Comparison of ENCODE assay signal across 15 mouse cellular contexts in genomic region chr16:4521735-4522530, GRCm38 (mm10). TPM values are rescaled to one million over a fixed set of nuclear protein-coding genes. Genes with fewer than 3 reads are reported as not detected.
DNase-seq lines count a peak whose midpoint lies in the region; ATAC-seq and TF ChIP-seq lines count a peak whose summit lies in the region.
"Had no signal": no experiment of that assay in that cellular context is flagged by ENCODE, and none has a peak within 500 bp of the region (broad histone marks: within the 10 kb centered on the region; RNA-seq: fewer than 3 reads in every experiment).

No protein-coding gene starts in this region.

- peak; percentile 67; the same call in 1 of the 2 replicates for ATAC-seq in embryonic facial prominence, embryonic 12.5 days (ENCODE audit: insufficient number of reproducible peaks, insufficient read depth, low FRiP score, low TSS enrichment)
- ATAC-seq in heart, embryonic 12.5 days (ENCODE audit: insufficient number of reproducible peaks, low FRiP score) = peak; percentile 86
- ATAC-seq: forebrain, postnatal 0 days; Patski had no signal

- H3K4me3 ChIP-seq in kidney, adult 2 months (ENCODE audit: insufficient read depth, low read depth, low read length) = no peak overlapping the region
- H3K4me3 ChIP-seq in embryonic facial prominence, embryonic 12.5 days = no peak overlapping the region
- H3K4me3 ChIP-seq in heart, embryonic 12.5 days = peak overlapping the region; percentile 46
- no peak overlapping the region for H3K4me3 ChIP-seq in limb, embryonic 10.5 days

- peak; percentile 34 for DNase-seq in kidney, adult 2 months
- DNase-seq in kidney, adult 18-20 months = no peak
- DNase-seq in limb, embryonic 10.5 days (ENCODE audit: low spot score) = peak; percentile 43
- DNase-seq in left cerebral cortex, adult 11 months (ENCODE audit: low spot score) = no peak
- no peak for DNase-seq in right cerebral cortex, postnatal 4 days
- DNase-seq in cerebellum, postnatal 25 days = no peak
- DNase-seq: adrenal gland, postnatal 25 days; cerebellum, postnatal 14 days; forebrain, postnatal 0 days; layer of hippocampus, postnatal 36 days; lung, postnatal 14 days had no signal

- no peak for TF ChIP-seq POLR2A in kidney, adult 2 months (IDR thresholded peaks at IDR 0.05; ENCODE audit: low read depth, low read length)

- H3K36me3 ChIP-seq in kidney, adult 2 months (ENCODE audit: control insufficient read depth, insufficient read depth, low read length) = no peaks in the 10 kb centered on the region
- no peaks in the 10 kb centered on the region for H3K36me3 ChIP-seq in embryonic facial prominence, embryonic 12.5 days
- H3K36me3 ChIP-seq in heart, embryonic 12.5 days = peaks cover 3% of the 10 kb centered on the region; the same call in 1 of the 2 replicates
- H3K36me3 ChIP-seq in limb, embryonic 10.5 days = peaks cover 2% of the 10 kb centered on the region; the same call in 1 of the 2 replicates

- H3K4me2 ChIP-seq in embryonic facial prominence, embryonic 12.5 days (replicated peaks) = no peak overlapping the region
- peak overlapping the region; percentile 62 for H3K4me2 ChIP-seq in heart, embryonic 12.5 days

- H3K4me1 ChIP-seq in kidney, adult 2 months (ENCODE audit: control insufficient read depth, insufficient read depth, low read length) = peaks cover 10% of the 10 kb centered on the region
- peaks cover 14% of the 10 kb centered on the region; the same call in 1 of the 2 replicates for H3K4me1 ChIP-seq in embryonic facial prominence, embryonic 12.5 days
- H3K4me1 ChIP-seq in heart, embryonic 12.5 days (replicated peaks) = peaks cover 51% of the 10 kb centered on the region
- peaks cover 30% of the 10 kb centered on the region for H3K4me1 ChIP-seq in limb, embryonic 10.5 days

- no peaks in the 10 kb centered on the region for H3K27me3 ChIP-seq in kidney, adult 2 months (replicated peaks; ENCODE audit: control insufficient read depth, insufficient read depth, low read length)
- H3K27me3 ChIP-seq in embryonic facial prominence, embryonic 12.5 days = no peaks in the 10 kb centered on the region
- H3K27me3 ChIP-seq in heart, embryonic 12.5 days (replicated peaks) = no peaks in the 10 kb centered on the region
- H3K27me3 ChIP-seq in limb, embryonic 10.5 days (ENCODE audit: low read depth, poor library complexity, severe bottlenecking) = no peaks in the 10 kb centered on the region
- H3K27me3 ChIP-seq: Patski had no signal

- no peak for TF ChIP-seq CTCF in kidney, adult 2 months (conservative IDR thresholded peaks at IDR 0.05; ENCODE audit: insufficient read depth, insufficient read length, low read depth, low read length)

- H3K9me3 ChIP-seq in embryonic facial prominence, embryonic 12.5 days = no peaks in the 10 kb centered on the region
- H3K9me3 ChIP-seq in heart, embryonic 12.5 days (replicated peaks) = no peaks in the 10 kb centered on the region
- H3K9me3 ChIP-seq in limb, embryonic 10.5 days (replicated peaks) = no peaks in the 10 kb centered on the region

- WGBS in kidney, adult 2 months = 71% methylated on average over 5 of the region's 5 CpGs
- 53% methylated on average over 5 of the region's 5 CpGs for WGBS in embryonic facial prominence, embryonic 12.5 days
- WGBS in heart, embryonic 12.5 days = 31% methylated on average over 5 of the region's 5 CpGs
- 61% methylated on average over 5 of the region's 5 CpGs for WGBS in limb, embryonic 10.5 days

- peak overlapping the region; percentile 9 for H3K27ac ChIP-seq in kidney, adult 2 months (ENCODE audit: insufficient read depth, low read depth, low read length)
- no peak overlapping the region for H3K27ac ChIP-seq in embryonic facial prominence, embryonic 12.5 days
- H3K27ac ChIP-seq in heart, embryonic 12.5 days (ENCODE audit: poor library complexity, severe bottlenecking) = peak overlapping the region; percentile 99
- no peak overlapping the region for H3K27ac ChIP-seq in limb, embryonic 10.5 days
- H3K27ac ChIP-seq: hindbrain, postnatal 0 days had no signal

- H3K9ac ChIP-seq in embryonic facial prominence, embryonic 12.5 days = no peak overlapping the region
- peak overlapping the region; percentile 81 for H3K9ac ChIP-seq in heart, embryonic 12.5 days
- H3K9ac ChIP-seq: forebrain, postnatal 0 days had no signal

RNA-seq across cellular contexts. Expression of gene Srl, which starts 19.7 kb away (rescaled TPM):
- 3.1 and 6.9 TPM in 2 replicates for polyA plus RNA-seq in kidney, adult 2 months (2012; rRNA removed)
- polyA plus RNA-seq in embryonic facial prominence, embryonic 12.5 days (2016; fragmentation: Nextera tagmentation; extraction: Ambion mirVana) = 29.5 and 31.9 TPM in 2 replicates
- 228 and 230 TPM in 2 replicates for polyA plus RNA-seq in heart, embryonic 12.5 days (2016; fragmentation: Nextera tagmentation; extraction: Ambion mirVana)
- 29.4 and 34.3 TPM in 2 replicates for polyA plus RNA-seq in limb, embryonic 10.5 days (2016; fragmentation: Nextera tagmentation; extraction: Ambion mirVana)

RNA-seq across cellular contexts. Expression of gene Tfap4, which starts 37.7 kb away (rescaled TPM):
- polyA plus RNA-seq in kidney, adult 2 months (2012; rRNA removed) = 4.5 and 5.1 TPM in 2 replicates
- 27.8 and 31.5 TPM in 2 replicates for polyA plus RNA-seq in embryonic facial prominence, embryonic 12.5 days (2016; fragmentation: Nextera tagmentation; extraction: Ambion mirVana)
- polyA plus RNA-seq in heart, embryonic 12.5 days (2016; fragmentation: Nextera tagmentation; extraction: Ambion mirVana) = 8.1 and 8.4 TPM in 2 replicates
- polyA plus RNA-seq in limb, embryonic 10.5 days (2016; fragmentation: Nextera tagmentation; extraction: Ambion mirVana) = 41.4 and 48.5 TPM in 2 replicates

Comparison
In these comparisons a context has a peak if more than half of its experiments do, and no peak if none do; other contexts are left out.
1. DNase-seq: peak in kidney, adult 2 months (single experiment) and limb, embryonic 10.5 days (single experiment); none in kidney, adult 18-20 months (single experiment), left cerebral cortex, adult 11 months (single experiment), right cerebral cortex, postnatal 4 days (single experiment) and cerebellum, postnatal 25 days (0 of 2).
2. H3K27ac ChIP-seq: peak in kidney, adult 2 months (single experiment) and heart, embryonic 12.5 days (single experiment); none in embryonic facial prominence, embryonic 12.5 days (single experiment) and limb, embryonic 10.5 days (single experiment).